Mouse (Mus musculus): ENCODE measurements around the gene Fancf.

GRCm38 (mm10) chr7:51861250-51862096 lies 594 bp downstream of the Fancf start, which contains the start of gene Gas2:
- no peak for TF ChIP-seq CTCF (IDR thresholded peaks at IDR 0.05; ENCODE audit: low read depth, low read length)
- TF ChIP-seq EP300 (IDR thresholded peaks at IDR 0.05; ENCODE audit: insufficient read depth, low read depth, low read length) = no peak

Data from ES-Bruce4 (cell line).